Mouse (Mus musculus): ENCODE data around the gene Atg16l1. TPM values are rescaled to one million over a fixed set of nuclear protein-coding genes. Genes with fewer than 3 reads are reported as not detected.

The Atg16l1 gene
- polyA plus RNA-seq, 1 experiment from 2014 or later = 14.5 TPM

DNA sequence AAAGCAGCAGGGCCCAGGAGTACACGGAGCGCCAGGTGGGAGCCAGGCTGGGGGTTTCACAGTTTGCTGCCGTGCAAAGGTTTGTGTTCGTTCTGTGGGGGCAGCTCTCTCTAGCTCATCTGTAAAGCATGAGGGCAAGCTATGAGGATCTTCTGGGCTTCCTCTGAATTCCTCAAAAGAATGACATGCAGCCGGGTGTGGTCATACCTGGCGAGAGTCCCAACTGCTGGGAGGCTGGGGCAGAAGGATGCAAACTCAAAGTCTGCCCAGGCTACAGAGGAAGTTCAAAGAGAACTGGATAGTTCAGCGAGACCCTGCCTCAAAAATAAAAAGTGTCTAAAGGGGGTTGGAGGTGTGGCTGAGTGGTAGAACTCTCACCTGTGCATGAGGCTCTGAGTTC is 25.4 kb upstream of the Atg16l1 start:
- Histone ChIP-seq H3K9ac (no peak overlapping the region), H3K27ac (no peak overlapping the region), H3K27me3 (no peaks in the 10 kb centered on the region; the same call in 1 of the 2 replicates), H3K36me3 (no peaks in the 10 kb centered on the region), H3K4me1 (replicated peaks) (no peaks in the 10 kb centered on the region), H3K4me2 (no peak overlapping the region), H3K4me3 (replicated peaks) (no peak overlapping the region), H3K9me3 (replicated peaks) (no peaks in the 10 kb centered on the region)
- 67% methylated on average over 7 of the region's 7 CpGs for WGBS (ENCODE audit: insufficient replicate concordance)
- ATAC-seq (ENCODE audit: low read depth) = no peak
- DNase-seq = no peak

GRCm38 (mm10) chr1:87733212-87733611 is 22.5 kb upstream of the Atg16l1 start:
- ATAC-seq (ENCODE audit: low read depth) = no peak
- 75% methylated on average over 5 of the region's 5 CpGs for WGBS (ENCODE audit: insufficient replicate concordance)
- no peak overlapping the region for H3K4me2 ChIP-seq
- H3K4me3 ChIP-seq (replicated peaks) = no peak overlapping the region
- no peak overlapping the region for H3K27ac ChIP-seq
- H3K36me3 ChIP-seq = no peaks in the 10 kb centered on the region
- no peaks in the 10 kb centered on the region; the same call in 1 of the 2 replicates for H3K27me3 ChIP-seq
- H3K9me3 ChIP-seq (replicated peaks) = no peaks in the 10 kb centered on the region
- no peaks in the 10 kb centered on the region for H3K4me1 ChIP-seq (replicated peaks)
- no peak for DNase-seq
- no peak overlapping the region for H3K9ac ChIP-seq

GRCm38 (mm10) chr1:87734153-87734552 is 21.5 kb upstream of the Atg16l1 start:
- DNase-seq (no peak), ATAC-seq (ENCODE audit: low read depth) (no peak)
- 59% methylated on average over 3 of the region's 3 CpGs for WGBS (ENCODE audit: insufficient replicate concordance)
- Histone ChIP-seq H3K27ac (no peak overlapping the region), H3K4me3 (replicated peaks) (no peak overlapping the region), H3K4me1 (replicated peaks) (no peaks in the 10 kb centered on the region), H3K27me3 (no peaks in the 10 kb centered on the region; the same call in 1 of the 2 replicates), H3K9ac (no peak overlapping the region), H3K9me3 (replicated peaks) (no peaks in the 10 kb centered on the region), H3K4me2 (no peak overlapping the region), H3K36me3 (no peaks in the 10 kb centered on the region)

DNA sequence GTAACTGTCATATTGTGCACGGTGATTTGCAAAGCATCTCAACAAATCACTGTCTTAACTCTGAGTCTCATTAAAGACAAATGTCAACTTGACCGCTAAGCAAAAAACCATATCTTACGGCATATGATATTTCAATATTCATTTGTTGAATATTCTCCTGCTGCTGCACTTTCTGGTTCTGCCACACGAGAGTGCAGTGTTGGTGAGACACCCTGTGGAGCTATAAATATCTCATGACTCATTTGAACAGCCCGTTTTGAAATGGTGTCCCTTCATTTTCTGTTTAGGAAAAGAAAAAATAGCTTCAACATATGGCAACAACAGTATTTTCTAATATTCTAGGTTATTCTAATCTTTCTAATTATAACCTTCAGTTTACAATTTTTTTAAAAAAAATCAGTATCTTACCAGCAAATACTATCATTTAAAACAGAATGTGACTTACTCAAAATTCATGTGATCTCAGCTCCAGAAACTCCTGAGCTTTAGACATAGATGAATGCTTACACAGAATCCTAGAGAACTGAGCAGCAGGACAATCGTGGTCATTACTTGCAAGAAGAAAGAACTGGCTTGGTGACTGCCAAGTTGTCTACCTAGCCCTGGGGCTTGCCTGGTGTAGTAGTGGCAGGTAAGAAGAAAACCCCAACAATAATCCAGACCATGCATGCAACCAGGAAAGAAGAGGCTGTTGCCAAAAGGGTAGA is 14.9 kb upstream of the Atg16l1 start:
- WGBS (ENCODE audit: insufficient replicate concordance) = 50% methylated on average over 6 of the region's 6 CpGs
- ATAC-seq (ENCODE audit: low read depth) (no peak), DNase-seq (no peak)
- H3K9me3 ChIP-seq (replicated peaks) = no peaks in the 10 kb centered on the region
- H3K36me3 ChIP-seq = no peaks in the 10 kb centered on the region
- no peaks in the 10 kb centered on the region for H3K4me1 ChIP-seq (replicated peaks)
- no peak overlapping the region for H3K27ac ChIP-seq
- H3K4me3 ChIP-seq (replicated peaks) = no peak overlapping the region
- no peaks in the 10 kb centered on the region for H3K27me3 ChIP-seq
- no peak overlapping the region for H3K4me2 ChIP-seq
- H3K9ac ChIP-seq = no peak overlapping the region

GRCm38 (mm10) chr1:87749360-87749973 is 6.2 kb upstream of the Atg16l1 start:
- no peak overlapping the region for H3K9ac ChIP-seq
- no peak overlapping the region for H3K27ac ChIP-seq
- no peak for DNase-seq
- H3K4me3 ChIP-seq (replicated peaks) = no peak overlapping the region
- no peak overlapping the region for H3K4me2 ChIP-seq
- ATAC-seq (ENCODE audit: low read depth) = no peak
- no peaks in the 10 kb centered on the region for H3K9me3 ChIP-seq (replicated peaks)
- peaks cover 11% of the 10 kb centered on the region; the same call in 1 of the 2 replicates for H3K27me3 ChIP-seq
- H3K4me1 ChIP-seq (replicated peaks) = peaks cover 1% of the 10 kb centered on the region; the same call in 1 of the 2 replicates
- H3K36me3 ChIP-seq = no peaks in the 10 kb centered on the region

DNA sequence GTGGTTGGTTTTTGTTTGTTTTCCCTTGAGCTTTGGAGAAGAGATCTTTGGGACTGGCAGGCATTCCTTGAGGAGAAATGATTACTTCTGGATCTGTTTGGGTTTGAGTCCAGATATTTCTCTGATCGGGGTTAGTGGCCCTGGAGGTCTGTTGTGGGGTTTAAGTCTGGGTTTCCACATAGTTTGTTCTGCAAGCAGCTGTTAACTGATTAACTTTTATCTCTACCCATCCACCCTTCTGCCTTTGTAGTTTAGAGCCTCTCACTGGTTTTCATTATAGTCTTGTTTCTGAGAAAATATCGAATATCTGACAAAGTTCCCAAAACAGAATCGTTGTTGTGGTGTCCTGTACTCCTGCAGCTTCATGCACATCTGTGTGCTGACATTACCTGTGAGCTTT is 8.2 kb downstream of the Atg16l1 start:
- ATAC-seq (ENCODE audit: low read depth) (peak; percentile 80), DNase-seq (no peak)
- Histone ChIP-seq H3K9ac (no peak overlapping the region; the same call in 1 of the 2 replicates), H3K4me1 (replicated peaks) (peaks cover 29% of the 10 kb centered on the region), H3K4me3 (replicated peaks) (no peak overlapping the region), H3K9me3 (replicated peaks) (no peaks in the 10 kb centered on the region), H3K27ac (peak overlapping the region; percentile 74), H3K4me2 (peak overlapping the region; percentile 37), H3K36me3 (peaks cover 97% of the 10 kb centered on the region), H3K27me3 (no peaks in the 10 kb centered on the region)
- WGBS (ENCODE audit: insufficient replicate concordance) = 21% methylated on average over 3 of the region's 3 CpGs

- H3K36me3 ChIP-seq = peaks cover 94% of the 10 kb centered on the region
- H3K4me3 ChIP-seq (replicated peaks) = no peak overlapping the region
- peaks cover 37% of the 10 kb centered on the region for H3K4me1 ChIP-seq (replicated peaks)
- no peak for DNase-seq
- H3K27ac ChIP-seq = no peak overlapping the region
- ATAC-seq (ENCODE audit: low read depth) = no peak
- WGBS (ENCODE audit: insufficient replicate concordance) = 57% methylated on average over 2 of the region's 2 CpGs
- H3K27me3 ChIP-seq = no peaks in the 10 kb centered on the region
- H3K9ac ChIP-seq = no peak overlapping the region
- no peaks in the 10 kb centered on the region for H3K9me3 ChIP-seq (replicated peaks)
- no peak overlapping the region for H3K4me2 ChIP-seq
These were observed 10.1 kb downstream of the Atg16l1 start for GRCm38 (mm10) chr1:87765741-87766140.

DNA sequence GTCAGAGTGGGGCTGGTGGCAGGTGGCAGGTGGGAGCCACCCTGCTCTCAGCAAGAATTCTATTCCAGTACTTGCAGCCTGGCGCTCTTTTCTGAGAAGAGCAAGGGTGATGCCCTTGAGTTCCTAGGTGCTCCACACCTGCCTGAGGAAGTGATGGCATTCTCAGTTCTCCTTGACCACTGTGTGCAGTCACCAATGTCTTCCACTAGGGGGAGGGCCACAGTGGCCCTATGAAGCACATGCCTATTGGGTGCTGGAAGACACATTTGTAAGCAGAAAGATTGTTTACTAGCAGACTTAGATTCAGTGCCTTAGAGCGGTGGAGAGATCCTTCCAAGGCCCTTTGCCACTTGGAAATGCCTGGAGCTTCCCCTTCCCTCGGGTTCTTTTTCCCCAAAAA is 10.6 kb downstream of the Atg16l1 start:
- H3K9me3 ChIP-seq (replicated peaks) = no peaks in the 10 kb centered on the region
- H3K36me3 ChIP-seq = peaks cover 95% of the 10 kb centered on the region
- H3K4me1 ChIP-seq (replicated peaks) = peaks cover 40% of the 10 kb centered on the region
- no peak overlapping the region for H3K4me3 ChIP-seq (replicated peaks)
- no peak overlapping the region for H3K9ac ChIP-seq
- DNase-seq = no peak
- WGBS (ENCODE audit: insufficient replicate concordance) = 75% methylated on average over 3 of the region's 3 CpGs
- no peak overlapping the region for H3K4me2 ChIP-seq
- no peak for ATAC-seq (ENCODE audit: low read depth)
- H3K27ac ChIP-seq = no peak overlapping the region
- H3K27me3 ChIP-seq = no peaks in the 10 kb centered on the region

DNA sequence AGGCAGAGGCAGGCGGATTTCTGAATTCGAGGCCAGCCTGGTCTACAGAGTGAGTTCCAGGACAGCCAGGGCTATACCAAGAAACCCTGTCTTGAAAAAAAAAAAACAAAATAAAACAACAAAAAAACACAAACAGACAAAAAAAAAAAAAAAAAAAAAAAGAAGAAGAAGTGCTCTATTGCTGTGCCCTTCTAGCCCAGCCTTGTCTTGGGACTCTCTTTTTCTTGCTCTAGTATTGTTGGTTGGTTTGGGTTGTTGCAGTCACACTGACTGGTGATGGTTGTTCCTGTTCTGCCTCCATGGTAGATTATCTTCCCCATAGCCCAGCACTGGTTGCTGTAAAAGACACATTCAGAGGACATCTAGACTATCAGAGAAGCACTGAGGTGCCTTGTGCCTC is 13.6 kb downstream of the Atg16l1 start:
- H3K4me1 ChIP-seq (replicated peaks) = peaks cover 17% of the 10 kb centered on the region
- no peak overlapping the region for H3K4me3 ChIP-seq (replicated peaks)
- 86% methylated on average over 2 of the region's 2 CpGs for WGBS (ENCODE audit: insufficient replicate concordance)
- no peak for DNase-seq
- no peak overlapping the region for H3K4me2 ChIP-seq
- peaks cover 95% of the 10 kb centered on the region for H3K36me3 ChIP-seq
- H3K27me3 ChIP-seq = no peaks in the 10 kb centered on the region
- H3K27ac ChIP-seq = no peak overlapping the region; the same call in 1 of the 2 replicates
- no peak for ATAC-seq (ENCODE audit: low read depth)
- no peaks in the 10 kb centered on the region for H3K9me3 ChIP-seq (replicated peaks)
- no peak overlapping the region for H3K9ac ChIP-seq

DNA sequence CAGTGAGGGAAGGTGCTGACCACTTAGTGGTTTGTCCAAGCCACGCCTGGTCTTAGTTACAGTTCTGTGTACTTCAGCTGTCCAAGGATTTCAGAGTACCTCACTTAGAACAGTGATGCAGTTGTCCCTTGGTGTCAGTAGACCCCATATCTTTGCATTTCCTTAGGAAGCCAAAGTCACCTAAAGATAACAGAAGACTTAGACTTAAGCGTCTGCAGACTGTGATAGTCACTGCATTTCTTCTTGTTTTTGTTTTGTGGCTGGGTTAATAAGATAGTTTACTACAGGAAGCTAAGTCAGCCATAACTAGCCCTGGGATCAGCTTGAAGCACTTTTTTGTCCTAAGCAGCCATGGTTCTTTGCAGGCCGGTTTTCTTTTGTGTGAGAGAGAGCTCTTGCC is 14.8 kb downstream of the Atg16l1 start:
- ATAC-seq (ENCODE audit: low read depth) (peak; percentile 58), DNase-seq (no peak)
- H3K27ac ChIP-seq = peak overlapping the region; percentile 54
- no peak overlapping the region for H3K9ac ChIP-seq
- H3K4me3 ChIP-seq (replicated peaks) = no peak overlapping the region
- peaks cover 11% of the 10 kb centered on the region for H3K4me1 ChIP-seq (replicated peaks)
- 29% methylated on average over 3 of the region's 3 CpGs for WGBS (ENCODE audit: insufficient replicate concordance)
- no peaks in the 10 kb centered on the region for H3K9me3 ChIP-seq (replicated peaks)
- no peaks in the 10 kb centered on the region for H3K27me3 ChIP-seq
- H3K36me3 ChIP-seq = peaks cover 95% of the 10 kb centered on the region
- no peak overlapping the region for H3K4me2 ChIP-seq

- WGBS (ENCODE audit: insufficient replicate concordance) = 84% methylated on average over 3 of the region's 3 CpGs
- Histone ChIP-seq H3K9ac (no peak overlapping the region), H3K9me3 (replicated peaks) (no peaks in the 10 kb centered on the region), H3K27me3 (no peaks in the 10 kb centered on the region), H3K4me2 (no peak overlapping the region), H3K36me3 (peaks cover 95% of the 10 kb centered on the region), H3K27ac (no peak overlapping the region), H3K4me3 (replicated peaks) (no peak overlapping the region), H3K4me1 (replicated peaks) (peaks cover 11% of the 10 kb centered on the region)
- no peak for DNase-seq
- ATAC-seq (ENCODE audit: low read depth) = no peak
These were observed 16.1 kb downstream of the Atg16l1 start for GRCm38 (mm10) chr1:87771724-87772123.

GRCm38 (mm10) chr1:87773336-87773735 is 17.7 kb downstream of the Atg16l1 start:
- Histone ChIP-seq H3K4me1 (replicated peaks) (peaks cover 11% of the 10 kb centered on the region), H3K4me3 (replicated peaks) (no peak overlapping the region), H3K27ac (no peak overlapping the region), H3K4me2 (no peak overlapping the region), H3K27me3 (no peaks in the 10 kb centered on the region), H3K9me3 (replicated peaks) (no peaks in the 10 kb centered on the region), H3K36me3 (peaks cover 94% of the 10 kb centered on the region), H3K9ac (no peak overlapping the region)
- no peak for DNase-seq
- 73% methylated on average over 2 of the region's 2 CpGs for WGBS (ENCODE audit: insufficient replicate concordance)
- no peak for ATAC-seq (ENCODE audit: low read depth)

All from liver, embryonic 13.5 days (tissue).